Mouse (Mus musculus): ENCODE data around the gene Gng4. TPM values are rescaled to one million over a fixed set of nuclear protein-coding genes. Genes with fewer than 3 reads are reported as not detected.

Gene Gng4
- polyA plus RNA-seq, 1 experiment from 2014 or later, result 0.48 TPM

GRCm38 (mm10) chr13:13826533-13826932, 42.7 kb downstream of the Gng4 start:
- Histone ChIP-seq H3K4me2 (ENCODE audit: low read depth, severe bottlenecking) (no peak overlapping the region), H3K4me1 (ENCODE audit: control insufficient read depth, insufficient read depth, low read length) (no peaks in the 10 kb centered on the region), H3K4me3 (ENCODE audit: low read depth, low read length) (no peak overlapping the region), H3K9ac (ENCODE audit: low read length) (no peak overlapping the region), H3K36me3 (ENCODE audit: control insufficient read depth, insufficient read depth, low read length) (no peaks in the 10 kb centered on the region), H3K27me3 (ENCODE audit: control insufficient read depth, insufficient read depth, low read length) (no peaks in the 10 kb centered on the region), H3K9me3 (ENCODE audit: control insufficient read depth, low read length) (no peaks in the 10 kb centered on the region), H3K27ac (replicated peaks; ENCODE audit: low read depth, low read length) (no peak overlapping the region)
- 83% methylated on average over 6 of the region's 6 CpGs for WGBS
- ATAC-seq (ENCODE audit: insufficient number of reproducible peaks, low FRiP score, low TSS enrichment, low read depth) (no peak), DNase-seq (ENCODE audit: low spot score) (no peak)

- H3K36me3 ChIP-seq (ENCODE audit: control insufficient read depth, insufficient read depth, low read length), result no peaks in the 10 kb centered on the region
- H3K4me1 ChIP-seq (ENCODE audit: control insufficient read depth, insufficient read depth, low read length), result no peaks in the 10 kb centered on the region
- ATAC-seq (ENCODE audit: insufficient number of reproducible peaks, low FRiP score, low TSS enrichment, low read depth) (no peak), DNase-seq (ENCODE audit: low spot score) (no peak)
- no peak overlapping the region for H3K27ac ChIP-seq (replicated peaks; ENCODE audit: low read depth, low read length)
- H3K27me3 ChIP-seq (ENCODE audit: control insufficient read depth, insufficient read depth, low read length), result no peaks in the 10 kb centered on the region
- no peak overlapping the region for H3K4me2 ChIP-seq (ENCODE audit: low read depth, severe bottlenecking)
- H3K9ac ChIP-seq (ENCODE audit: low read length), result no peak overlapping the region
- H3K9me3 ChIP-seq (ENCODE audit: control insufficient read depth, low read length), result no peaks in the 10 kb centered on the region
- H3K4me3 ChIP-seq (ENCODE audit: low read depth, low read length), result no peak overlapping the region
- 28% methylated on average over 1 of the region's 1 CpGs for WGBS
Observed at GRCm38 (mm10) chr13:13828125-13828524, 44.3 kb downstream of the Gng4 start.

- ATAC-seq (ENCODE audit: insufficient number of reproducible peaks, low FRiP score, low TSS enrichment, low read depth) (no peak), DNase-seq (ENCODE audit: low spot score) (no peak)
- no peaks in the 10 kb centered on the region for H3K36me3 ChIP-seq (ENCODE audit: control insufficient read depth, insufficient read depth, low read length)
- H3K9me3 ChIP-seq (ENCODE audit: control insufficient read depth, low read length), result no peaks in the 10 kb centered on the region
- no peaks in the 10 kb centered on the region for H3K27me3 ChIP-seq (ENCODE audit: control insufficient read depth, insufficient read depth, low read length)
- H3K4me3 ChIP-seq (ENCODE audit: low read depth, low read length), result no peak overlapping the region
- no peak overlapping the region for H3K9ac ChIP-seq (ENCODE audit: low read length)
- no peak overlapping the region for H3K27ac ChIP-seq (replicated peaks; ENCODE audit: low read depth, low read length)
- H3K4me1 ChIP-seq (ENCODE audit: control insufficient read depth, insufficient read depth, low read length), result no peaks in the 10 kb centered on the region
- WGBS, result 22% methylated on average over 4 of the region's 4 CpGs
- no peak overlapping the region for H3K4me2 ChIP-seq (ENCODE audit: low read depth, severe bottlenecking)
Observed at GRCm38 (mm10) chr13:13830469-13831074, 46.7 kb downstream of the Gng4 start.

GRCm38 (mm10) chr13:13835180-13835579, 51.3 kb downstream of the Gng4 start:
- H3K9me3 ChIP-seq (ENCODE audit: control insufficient read depth, low read length), result peaks cover 3% of the 10 kb centered on the region; the same call in 1 of the 2 replicates
- no peak overlapping the region for H3K4me2 ChIP-seq (ENCODE audit: low read depth, severe bottlenecking)
- no peak overlapping the region for H3K9ac ChIP-seq (ENCODE audit: low read length)
- no peaks in the 10 kb centered on the region for H3K4me1 ChIP-seq (ENCODE audit: control insufficient read depth, insufficient read depth, low read length)
- no peaks in the 10 kb centered on the region for H3K36me3 ChIP-seq (ENCODE audit: control insufficient read depth, insufficient read depth, low read length)
- DNase-seq (ENCODE audit: low spot score), result peak; percentile 31
- no peak overlapping the region for H3K4me3 ChIP-seq (ENCODE audit: low read depth, low read length)
- no peaks in the 10 kb centered on the region for H3K27me3 ChIP-seq (ENCODE audit: control insufficient read depth, insufficient read depth, low read length)
- H3K27ac ChIP-seq (replicated peaks; ENCODE audit: low read depth, low read length), result no peak overlapping the region
- ATAC-seq (ENCODE audit: insufficient number of reproducible peaks, low FRiP score, low TSS enrichment, low read depth), result no peak
- 52% methylated on average over 2 of the region's 2 CpGs for WGBS

- no peaks in the 10 kb centered on the region for H3K9me3 ChIP-seq (ENCODE audit: control insufficient read depth, low read length)
- H3K27me3 ChIP-seq (ENCODE audit: control insufficient read depth, insufficient read depth, low read length), result no peaks in the 10 kb centered on the region
- no peak for ATAC-seq (ENCODE audit: insufficient number of reproducible peaks, low FRiP score, low TSS enrichment, low read depth)
- H3K4me2 ChIP-seq (ENCODE audit: low read depth, severe bottlenecking), result no peak overlapping the region
- no peak overlapping the region for H3K4me3 ChIP-seq (ENCODE audit: low read depth, low read length)
- H3K4me1 ChIP-seq (ENCODE audit: control insufficient read depth, insufficient read depth, low read length), result no peaks in the 10 kb centered on the region
- H3K27ac ChIP-seq (replicated peaks; ENCODE audit: low read depth, low read length), result no peak overlapping the region
- no peak for DNase-seq (ENCODE audit: low spot score)
- WGBS, result 53% methylated on average over 4 of the region's 4 CpGs
- H3K9ac ChIP-seq (ENCODE audit: low read length), result no peak overlapping the region
- no peaks in the 10 kb centered on the region for H3K36me3 ChIP-seq (ENCODE audit: control insufficient read depth, insufficient read depth, low read length)
Observed at GRCm38 (mm10) chr13:13845021-13845420, 61.2 kb downstream of the Gng4 start.

- Histone ChIP-seq H3K27ac (replicated peaks; ENCODE audit: low read depth, low read length) (no peak overlapping the region), H3K9ac (ENCODE audit: low read length) (no peak overlapping the region), H3K4me2 (ENCODE audit: low read depth, severe bottlenecking) (no peak overlapping the region), H3K36me3 (ENCODE audit: control insufficient read depth, insufficient read depth, low read length) (no peaks in the 10 kb centered on the region), H3K4me3 (ENCODE audit: low read depth, low read length) (no peak overlapping the region), H3K27me3 (ENCODE audit: control insufficient read depth, insufficient read depth, low read length) (no peaks in the 10 kb centered on the region), H3K9me3 (ENCODE audit: control insufficient read depth, low read length) (no peaks in the 10 kb centered on the region), H3K4me1 (ENCODE audit: control insufficient read depth, insufficient read depth, low read length) (no peaks in the 10 kb centered on the region)
- no peak for DNase-seq (ENCODE audit: low spot score)
- no peak for ATAC-seq (ENCODE audit: insufficient number of reproducible peaks, low FRiP score, low TSS enrichment, low read depth)
- WGBS, result 85% methylated on average over 3 of the region's 3 CpGs
Observed at GRCm38 (mm10) chr13:13847075-13847599, 63.3 kb downstream of the Gng4 start.

- ATAC-seq (ENCODE audit: insufficient number of reproducible peaks, low FRiP score, low TSS enrichment, low read depth) (no peak), DNase-seq (ENCODE audit: low spot score) (no peak)
- Histone ChIP-seq H3K9me3 (ENCODE audit: control insufficient read depth, low read length) (no peaks in the 10 kb centered on the region), H3K4me2 (ENCODE audit: low read depth, severe bottlenecking) (no peak overlapping the region), H3K9ac (ENCODE audit: low read length) (no peak overlapping the region), H3K27me3 (ENCODE audit: control insufficient read depth, insufficient read depth, low read length) (no peaks in the 10 kb centered on the region), H3K4me1 (ENCODE audit: control insufficient read depth, insufficient read depth, low read length) (no peaks in the 10 kb centered on the region), H3K4me3 (ENCODE audit: low read depth, low read length) (no peak overlapping the region), H3K36me3 (ENCODE audit: control insufficient read depth, insufficient read depth, low read length) (no peaks in the 10 kb centered on the region), H3K27ac (replicated peaks; ENCODE audit: low read depth, low read length) (no peak overlapping the region)
- WGBS, result 18% methylated on average over 4 of the region's 4 CpGs
Observed at GRCm38 (mm10) chr13:13857190-13857589, 73.3 kb downstream of the Gng4 start.

GRCm38 (mm10) chr13:13862346-13862745, 78.5 kb downstream of the Gng4 start:
- no peak overlapping the region for H3K4me3 ChIP-seq (ENCODE audit: low read depth, low read length)
- DNase-seq (ENCODE audit: low spot score), result no peak
- WGBS, result 65% methylated on average over 11 of the region's 11 CpGs

GRCm38 (mm10) chr13:13862941-13863340, 79.1 kb downstream of the Gng4 start:
- Histone ChIP-seq H3K4me1 (ENCODE audit: control insufficient read depth, insufficient read depth, low read length) (no peaks in the 10 kb centered on the region), H3K27me3 (ENCODE audit: control insufficient read depth, insufficient read depth, low read length) (no peaks in the 10 kb centered on the region), H3K36me3 (ENCODE audit: control insufficient read depth, insufficient read depth, low read length) (no peaks in the 10 kb centered on the region), H3K9ac (ENCODE audit: low read length) (no peak overlapping the region), H3K9me3 (ENCODE audit: control insufficient read depth, low read length) (no peaks in the 10 kb centered on the region), H3K4me2 (ENCODE audit: low read depth, severe bottlenecking) (no peak overlapping the region), H3K4me3 (ENCODE audit: low read depth, low read length) (no peak overlapping the region), H3K27ac (replicated peaks; ENCODE audit: low read depth, low read length) (no peak overlapping the region)
- DNase-seq (ENCODE audit: low spot score) (no peak), ATAC-seq (ENCODE audit: insufficient number of reproducible peaks, low FRiP score, low TSS enrichment, low read depth) (no peak)
- 55% methylated on average over 6 of the region's 6 CpGs for WGBS

More at GRCm38 (mm10) chr13:13862346-13862745, 78.5 kb downstream of the Gng4 start:
- no peaks in the 10 kb centered on the region for H3K9me3 ChIP-seq (ENCODE audit: control insufficient read depth, low read length)
- H3K27ac ChIP-seq (replicated peaks; ENCODE audit: low read depth, low read length), result no peak overlapping the region
- H3K4me2 ChIP-seq (ENCODE audit: low read depth, severe bottlenecking), result no peak overlapping the region
- no peaks in the 10 kb centered on the region for H3K27me3 ChIP-seq (ENCODE audit: control insufficient read depth, insufficient read depth, low read length)
- no peak for ATAC-seq (ENCODE audit: insufficient number of reproducible peaks, low FRiP score, low TSS enrichment, low read depth)
- H3K9ac ChIP-seq (ENCODE audit: low read length), result no peak overlapping the region
- H3K36me3 ChIP-seq (ENCODE audit: control insufficient read depth, insufficient read depth, low read length), result no peaks in the 10 kb centered on the region
- no peaks in the 10 kb centered on the region for H3K4me1 ChIP-seq (ENCODE audit: control insufficient read depth, insufficient read depth, low read length)

Data from limb, embryonic 11.5 days (tissue).